In the genomic region with DNA sequence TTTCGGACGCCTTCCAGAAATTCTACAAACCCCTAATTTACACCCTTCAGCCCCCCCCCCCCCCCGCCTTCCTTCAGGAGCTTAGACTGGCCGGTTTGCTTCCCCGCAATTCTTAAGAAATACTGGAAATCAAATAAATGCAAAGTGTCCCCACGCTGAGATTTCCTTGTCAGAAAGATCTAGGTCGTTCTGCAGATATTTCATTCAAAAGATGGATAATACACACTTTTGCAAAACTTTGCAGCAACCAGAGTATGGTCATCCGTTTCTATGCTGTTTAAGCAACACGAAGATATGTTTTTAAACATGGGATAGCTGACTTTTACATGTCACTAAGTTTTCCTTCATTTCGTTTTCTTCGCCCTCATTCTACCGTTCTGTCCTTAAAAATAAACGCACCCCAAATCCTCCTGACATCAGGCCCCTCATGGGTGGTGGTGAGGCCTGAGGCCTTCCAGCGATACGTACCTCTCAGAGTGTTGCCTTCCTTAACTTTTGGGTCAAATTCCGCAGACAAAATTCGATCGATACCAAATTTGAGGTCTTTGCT, we compare ENCODE assay signal across 8 mouse cellular contexts. TPM values are rescaled to one million over a fixed set of nuclear protein-coding genes. Genes with fewer than 3 reads are reported as not detected.
A peak's percentile ranks its signal among the peaks of the same experiment; 100 is the strongest.
DNase-seq lines count a peak whose midpoint lies in the region; ATAC-seq and TF ChIP-seq lines count a peak whose summit lies in the region.

No protein-coding gene starts in this region.

- DNase-seq in spleen, adult 2 months (ENCODE audit: low read depth in 1 of 2, low spot score in 2 of 2) = no peak
- no peak for DNase-seq in spleen, postnatal 14 days (ENCODE audit: low spot score in 2 of 2)
- no peak for DNase-seq in limb, embryonic 14.5 days (ENCODE audit: low spot score)
- no peak for DNase-seq in urinary bladder, postnatal 10 days (ENCODE audit: low spot score)
- DNase-seq in cerebellum, postnatal 10 days = no peak

- no peaks in the 10 kb centered on the region; the same call in 1 of the 2 replicates for H3K36me3 ChIP-seq in erythroblast, embryonic 14.5 days (ENCODE audit: control insufficient read depth)
- H3K36me3 ChIP-seq in spleen, adult 2 months (ENCODE audit: control insufficient read depth, insufficient read depth, low read length) = peaks cover 5% of the 10 kb centered on the region
- H3K36me3 ChIP-seq in limb, embryonic 14.5 days (ENCODE audit: control insufficient read depth, insufficient read depth, low read length) = no peaks in the 10 kb centered on the region; the same call in 1 of the 2 replicates
- H3K36me3 ChIP-seq in stomach, embryonic 15.5 days = no peaks in the 10 kb centered on the region

- H3K4me3 ChIP-seq in erythroblast, embryonic 14.5 days (replicated peaks) = peak overlapping the region; percentile 64
- H3K4me3 ChIP-seq in spleen, adult 2 months (ENCODE audit: extremely low read depth, insufficient read depth, insufficient read length) = peak overlapping the region; percentile 80
- peak overlapping the region; percentile 60 for H3K4me3 ChIP-seq in limb, embryonic 14.5 days (replicated peaks; ENCODE audit: low read length)
- peak overlapping the region; percentile 56 for H3K4me3 ChIP-seq in stomach, embryonic 15.5 days (replicated peaks)

- H3K4me1 ChIP-seq in erythroblast, embryonic 14.5 days (ENCODE audit: control insufficient read depth) = peaks cover 20% of the 10 kb centered on the region
- peaks cover 9% of the 10 kb centered on the region for H3K4me1 ChIP-seq in spleen, adult 2 months (ENCODE audit: control insufficient read depth, insufficient read depth, insufficient read length)
- peaks cover 18% of the 10 kb centered on the region for H3K4me1 ChIP-seq in limb, embryonic 14.5 days (ENCODE audit: control insufficient read depth, insufficient read depth, low read length)
- peaks cover 21% of the 10 kb centered on the region for H3K4me1 ChIP-seq in stomach, embryonic 15.5 days

- H3K9ac ChIP-seq in limb, embryonic 14.5 days (ENCODE audit: low read depth, low read length, severe bottlenecking) = peak overlapping the region; percentile 82
- H3K9ac ChIP-seq in stomach, embryonic 15.5 days = peak overlapping the region; percentile 47; the same call in 1 of the 2 replicates

- TF ChIP-seq POLR2A in spleen, adult 2 months (IDR thresholded peaks at IDR 0.05; ENCODE audit: low read depth, low read length) = no peak
- no peak for TF ChIP-seq POLR2A in limb, embryonic 14.5 days (IDR thresholded peaks at IDR 0.05; ENCODE audit: borderline replicate concordance, extremely low read depth, insufficient read depth, insufficient read length)

- H3K27ac ChIP-seq in spleen, adult 2 months (ENCODE audit: insufficient read depth, low read length) = peak overlapping the region; percentile 79
- H3K27ac ChIP-seq in limb, embryonic 14.5 days (replicated peaks; ENCODE audit: low read depth, low read length) = peak overlapping the region; percentile 78
- peak overlapping the region; percentile 87 for H3K27ac ChIP-seq in stomach, embryonic 15.5 days

- TF ChIP-seq CTCF in spleen, adult 2 months (IDR thresholded peaks at IDR 0.05; ENCODE audit: extremely low read depth, insufficient read depth, insufficient read length, insufficient replicate concordance) = no peak

- WGBS in spleen, adult 2 months = 36% methylated on average over 18 of the region's 18 CpGs
- WGBS in limb, embryonic 14.5 days = 4% methylated on average over 18 of the region's 18 CpGs
- 9% methylated on average over 18 of the region's 18 CpGs for WGBS in stomach, embryonic 15.5 days

- H3K9me3 ChIP-seq in erythroblast, embryonic 14.5 days (ENCODE audit: control insufficient read depth, low read length) = peaks cover 21% of the 10 kb centered on the region; the same call in 1 of the 2 replicates
- H3K9me3 ChIP-seq in limb, embryonic 14.5 days (ENCODE audit: control insufficient read depth, low read length) = no peaks in the 10 kb centered on the region
- H3K9me3 ChIP-seq in stomach, embryonic 15.5 days = no peaks in the 10 kb centered on the region

- ATAC-seq in erythroblast, adult 5-6 weeks (replicated peaks; ENCODE audit: low FRiP score, poor library complexity, severe bottlenecking) = no peak
- no peak for ATAC-seq in limb, embryonic 14.5 days (ENCODE audit: low FRiP score, low read depth)
- ATAC-seq in stomach, embryonic 15.5 days (ENCODE audit: insufficient read depth, low FRiP score, low read depth) = no peak

- H3K27me3 ChIP-seq in erythroblast, embryonic 14.5 days (ENCODE audit: control insufficient read depth) = peaks cover 100% of the 10 kb centered on the region
- peaks cover 9% of the 10 kb centered on the region; the same call in 1 of the 2 replicates for H3K27me3 ChIP-seq in spleen, adult 2 months (ENCODE audit: control insufficient read depth, insufficient read depth, low read length)
- peaks cover 82% of the 10 kb centered on the region for H3K27me3 ChIP-seq in limb, embryonic 14.5 days (ENCODE audit: control insufficient read depth, insufficient read depth, low read length)
- H3K27me3 ChIP-seq in stomach, embryonic 15.5 days (replicated peaks) = peaks cover 80% of the 10 kb centered on the region

- H3K4me2 ChIP-seq in limb, embryonic 14.5 days (replicated peaks; ENCODE audit: low read depth, low read length, severe bottlenecking) = peak overlapping the region; percentile 93
- peak overlapping the region; percentile 93 for H3K4me2 ChIP-seq in stomach, embryonic 15.5 days

RNA-seq across cellular contexts. Expression of a gene that starts 1.3 kb away (rescaled TPM):
- polyA plus RNA-seq in erythroblast, embryonic 14.5 days (2012) = 0.64 and 0.76 TPM in 2 replicates
- total RNA-seq in erythroblast, adult 5-6 weeks (2015; ENCODE audit: low replicate concordance) = 1.7 and 6.9 TPM in 2 replicates
- 1.8 and 7.8 TPM in 2 replicates for total RNA-seq in erythroblast, adult 5-6 weeks (2017; ENCODE audit: low replicate concordance)
- polyA plus RNA-seq in spleen, adult 2 months (2012; rRNA removed) = 24.1 and 33.9 TPM in 2 replicates
- polyA plus RNA-seq in limb, embryonic 14.5 days (2012; rRNA removed) = 16.2 and 24.4 TPM in 2 replicates
- polyA plus RNA-seq in limb, embryonic 14.5 days (2014; fragmentation: Nextera tagmentation; extraction: Ambion mirVana) = 21.8 and 23.7 TPM in 2 replicates
- polyA plus RNA-seq in stomach, embryonic 15.5 days (2015; fragmentation: Nextera tagmentation; extraction: Ambion mirVana) = 23.2 and 23.4 TPM in 2 replicates
